Mouse (Mus musculus) hindbrain, embryonic 15.5 days (tissue): Measurements from ENCODE around the gene Plscr5. TPM values are rescaled to one million over a fixed set of nuclear protein-coding genes. Genes with fewer than 3 reads are reported as not detected.

Experiments
- ATAC-seq: fragments of 200-750 bp; cut with Nextera tagmentation; 2 replicates; pipeline ENCODE4 v1.8.0; 2017; ENCODE audit warnings: low read depth, moderate number of reproducible peaks, moderate TSS enrichment; ENCODE audit not compliant: low FRiP score
- H3K27ac ChIP-seq: fragments of 300-500 bp; sonication (generic); replicated peaks from 2 replicates; pipeline ENCODE4 v1.5.1; 2015; ENCODE audit warnings: mild to moderate bottlenecking, inconsistent platforms
- H3K27me3 ChIP-seq: fragments of 300-500 bp; sonication (generic); 2 replicates; pipeline ENCODE4 v1.6.1; 2015; ENCODE audit warnings: control low read depth, inconsistent platforms
- H3K36me3 ChIP-seq: fragments of 300-500 bp; sonication (generic); 2 replicates; pipeline ENCODE4 v1.6.1; 2015; ENCODE audit warnings: control low read depth, inconsistent platforms
- H3K4me1 ChIP-seq: fragments of 300-500 bp; sonication (generic); replicated peaks from 2 replicates; pipeline ENCODE4 v1.6.1; 2015; ENCODE audit warnings: control low read depth, inconsistent platforms
- H3K4me2 ChIP-seq: fragments of 300-500 bp; sonication (generic); 2 replicates; pipeline ENCODE4 v1.6.1; 2015; ENCODE audit warnings: moderate library complexity, mild to moderate bottlenecking, inconsistent platforms
- H3K4me3 ChIP-seq: fragments of 300-500 bp; sonication (generic); 2 replicates; pipeline ENCODE4 v1.5.1; 2015; ENCODE audit warnings: mild to moderate bottlenecking, inconsistent platforms
- H3K9ac ChIP-seq: fragments of 300-500 bp; sonication (generic); 2 replicates; pipeline ENCODE4 v1.6.1; 2015; ENCODE audit warnings: inconsistent platforms
- H3K9me3 ChIP-seq: fragments of 300-500 bp; sonication (generic); 2 replicates; pipeline ENCODE4 v1.6.1; 2016; ENCODE audit warnings: control low read depth, inconsistent platforms
- WGBS: fragments of 180-500 bp; shearing (Covaris S2); methylation state at CpG from one replicate; pipeline ENCODE4 v1.1.7; 2015; 5-methylcytosine and 5-hydroxymethylcytosine counted together
- polyA plus RNA-seq: library from polyadenylated mRNA; unstranded; fragments of >200 nt; fragmentation: Nextera tagmentation; extraction: Ambion mirVana; gene quantifications from 2 replicates; pipeline ENCODE4 v1.2.1, GENCODE M21; 2015

Gene Plscr5
- polyA plus RNA-seq, 1 experiment from 2014 or later: 0.21 TPM

- H3K4me1 ChIP-seq: no peaks in the 10 kb centered on the region
- no peak overlapping the region for H3K4me2 ChIP-seq
- no peak overlapping the region for H3K4me3 ChIP-seq
- H3K36me3 ChIP-seq: no peaks in the 10 kb centered on the region
- no peak overlapping the region for H3K9ac ChIP-seq
- no peaks in the 10 kb centered on the region for H3K9me3 ChIP-seq
- no peaks in the 10 kb centered on the region for H3K27me3 ChIP-seq
- H3K27ac ChIP-seq: no peak overlapping the region
- 87% methylated on average over 2 of the region's 2 CpGs for WGBS
- ATAC-seq: no peak
Measured at GRCm38 (mm10) chr9:92229833-92230205, 37.1 kb downstream of the Plscr5 start.

- no peaks in the 10 kb centered on the region for H3K4me1 ChIP-seq
- H3K36me3 ChIP-seq: no peaks in the 10 kb centered on the region
- no peaks in the 10 kb centered on the region for H3K9me3 ChIP-seq
- no peak for ATAC-seq
- no peak overlapping the region for H3K9ac ChIP-seq
- no peak overlapping the region for H3K27ac ChIP-seq
- no peaks in the 10 kb centered on the region for H3K27me3 ChIP-seq
- 90% methylated on average over 11 of the region's 11 CpGs for WGBS
- no peak overlapping the region for H3K4me3 ChIP-seq
- H3K4me2 ChIP-seq: no peak overlapping the region
Measured at GRCm38 (mm10) chr9:92234901-92235458, 42.2 kb downstream of the Plscr5 start.

DNA sequence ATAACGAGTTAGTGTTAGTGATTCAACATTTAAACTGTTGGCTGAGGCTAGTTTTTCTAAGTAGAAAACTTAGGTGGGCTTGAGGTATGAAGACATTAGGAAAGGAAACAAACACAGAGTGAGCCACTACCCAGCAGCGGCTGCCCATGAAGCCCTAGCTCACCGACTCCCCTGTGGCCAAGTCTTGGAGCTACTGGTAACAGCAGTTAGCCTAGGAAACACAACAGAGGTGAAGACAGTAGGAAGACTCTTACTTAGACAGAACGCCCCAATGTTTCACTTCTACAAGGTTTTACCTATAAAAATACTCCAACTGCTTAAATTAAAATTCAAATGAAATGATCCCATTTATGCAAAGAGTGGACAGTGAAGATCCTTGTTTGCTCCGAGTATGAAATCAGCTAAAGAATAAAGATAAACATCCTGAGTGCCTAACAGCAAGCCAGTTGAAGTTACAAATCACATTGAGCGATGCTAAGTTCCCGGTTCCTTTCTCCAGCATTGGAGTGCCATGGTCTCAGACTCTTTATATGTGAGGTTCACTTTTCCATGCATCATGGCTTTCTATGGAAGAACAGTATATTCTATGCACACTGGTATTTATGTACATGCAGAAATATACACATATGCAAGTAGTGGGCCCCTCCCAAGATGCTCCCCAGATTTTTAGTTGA is 56.2 kb downstream of the Plscr5 start:
- 84% methylated on average over 7 of the region's 7 CpGs for WGBS
- no peaks in the 10 kb centered on the region for H3K9me3 ChIP-seq
- ATAC-seq: no peak

GRCm38 (mm10) chr9:92249447-92249852 is 56.7 kb downstream of the Plscr5 start, which contains the start of gene Plscr1:
TSS of gene Plscr1 (plus strand) at chr9:92249750.
- Histone ChIP-seq H3K4me2 (peak within 1 kb of the TSS; percentile 93), H3K9ac (peak within 1 kb of the TSS; percentile 54), H3K36me3 (no peaks in the 10 kb centered on the region), H3K27me3 (no peaks in the 10 kb centered on the region), H3K4me3 (peak within 1 kb of the TSS; percentile 65), H3K4me1 (peaks cover 8% of the 10 kb centered on the region), H3K9me3 (no peaks in the 10 kb centered on the region), H3K27ac (peak within 1 kb of the TSS; percentile 59)
- 43% methylated on average over 7 of the region's 7 CpGs for WGBS
- ATAC-seq: no peak

More for the DNA sequence above, 56.2 kb downstream of the Plscr5 start:
- H3K27ac ChIP-seq: no peak overlapping the region
- no peaks in the 10 kb centered on the region for H3K36me3 ChIP-seq
- H3K4me1 ChIP-seq: peaks cover 8% of the 10 kb centered on the region
- H3K27me3 ChIP-seq: no peaks in the 10 kb centered on the region
- no peak overlapping the region; the same call in 1 of the 2 replicates for H3K4me2 ChIP-seq
- no peak overlapping the region for H3K4me3 ChIP-seq
- H3K9ac ChIP-seq: no peak overlapping the region

- peak overlapping the region; percentile 54 for H3K9ac ChIP-seq
- peak overlapping the region; percentile 93 for H3K4me2 ChIP-seq
- H3K36me3 ChIP-seq: no peaks in the 10 kb centered on the region
- H3K27ac ChIP-seq: peak overlapping the region; percentile 59
- H3K27me3 ChIP-seq: no peaks in the 10 kb centered on the region
- H3K4me3 ChIP-seq: peak overlapping the region; percentile 65
- H3K9me3 ChIP-seq: no peaks in the 10 kb centered on the region
- peak; percentile 93 for ATAC-seq
- peaks cover 8% of the 10 kb centered on the region for H3K4me1 ChIP-seq
- under 1% methylated on average over 40 of the region's 40 CpGs for WGBS
Measured at GRCm38 (mm10) chr9:92249987-92250772, 57.4 kb downstream of the Plscr5 start.

- Histone ChIP-seq H3K9me3 (no peaks in the 10 kb centered on the region), H3K4me2 (no peak overlapping the region), H3K27me3 (no peaks in the 10 kb centered on the region), H3K4me3 (no peak overlapping the region), H3K9ac (no peak overlapping the region), H3K36me3 (no peaks in the 10 kb centered on the region), H3K4me1 (peaks cover 8% of the 10 kb centered on the region), H3K27ac (no peak overlapping the region)
- WGBS: 86% methylated on average over 5 of the region's 5 CpGs
- no peak for ATAC-seq
Measured at GRCm38 (mm10) chr9:92252718-92253117, 60.0 kb downstream of the Plscr5 start.

GRCm38 (mm10) chr9:92253585-92254321 is 61.0 kb downstream of the Plscr5 start:
- no peak for ATAC-seq
- H3K4me1 ChIP-seq: peaks cover 8% of the 10 kb centered on the region
- H3K36me3 ChIP-seq: no peaks in the 10 kb centered on the region
- no peaks in the 10 kb centered on the region for H3K27me3 ChIP-seq
- H3K4me3 ChIP-seq: no peak overlapping the region
- no peak overlapping the region for H3K4me2 ChIP-seq
- H3K27ac ChIP-seq: no peak overlapping the region
- no peaks in the 10 kb centered on the region for H3K9me3 ChIP-seq
- H3K9ac ChIP-seq: no peak overlapping the region
- WGBS: 94% methylated on average over 10 of the region's 10 CpGs

Other genes with a start within 250 kb of the Plscr5 start
- gene Plscr1, start 56.8 kb downstream of the Plscr5 start, polyA plus RNA-seq: 9.5 and 10.0 TPM in 2 replicates
- 1.2 and 1.4 TPM in 2 replicates for gene Plscr2, start 82.7 kb downstream of the Plscr5 start, polyA plus RNA-seq
- gene 1700057G04Rik, start 116.4 kb downstream of the Plscr5 start, polyA plus RNA-seq: not detected in 2 replicates